Mouse (Mus musculus): ENCODE measurements around the gene Scamp1.

DNA sequence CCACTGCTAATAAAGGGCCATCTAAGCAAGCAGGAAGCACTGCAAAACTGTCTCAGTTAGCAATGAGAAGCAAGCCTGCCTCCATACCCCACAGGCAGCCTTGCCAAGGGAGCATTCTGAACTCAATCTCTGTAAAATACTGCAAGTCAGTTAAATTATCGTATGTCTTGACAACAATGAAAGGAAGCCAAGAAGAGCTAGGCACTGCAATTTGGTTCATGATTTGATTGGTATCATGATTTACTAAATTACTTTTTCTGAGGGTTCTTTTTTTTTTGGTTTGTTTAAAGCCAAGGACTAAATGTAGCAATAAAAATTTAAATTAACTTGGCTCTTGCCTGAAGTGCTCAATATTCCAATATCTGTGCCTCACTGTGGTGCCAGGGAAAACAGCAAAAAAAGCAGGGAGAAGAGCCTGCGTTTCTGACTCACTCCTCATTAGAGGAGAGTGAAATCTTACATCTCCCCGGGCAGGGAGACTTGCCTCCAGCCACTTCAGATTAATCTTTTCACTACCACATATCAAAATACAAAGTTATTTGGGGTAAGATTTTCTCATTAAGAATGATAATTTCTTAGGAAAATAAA lies 44.8 kb upstream of the Scamp1 start:
- no peak for TF ChIP-seq CTCF (IDR thresholded peaks at IDR 0.05; ENCODE audit: control insufficient read depth, insufficient read depth, low read length)
- no peak for TF ChIP-seq POLR2A (IDR thresholded peaks at IDR 0.05; ENCODE audit: borderline replicate concordance, control insufficient read depth, low read depth, low read length)
